Mouse (Mus musculus): ENCODE results near the gene Dydc2.

Dydc2 gene

GRCm38 (mm10) chr14:41013630-41014613 lies 55.1 kb downstream of the Dydc2 start, which contains the start of gene Fam213a:
Gene Fam213a, minus strand, starts transcription at chr14:41013788.
- H3K4me3 ChIP-seq (replicated peaks; ENCODE audit: low read length): peak within 1 kb of the TSS; percentile 76
- peaks cover 14% of the 10 kb centered on the region for H3K4me1 ChIP-seq (replicated peaks; ENCODE audit: low read depth, low read length)
- no peaks in the 10 kb centered on the region for H3K9me3 ChIP-seq (ENCODE audit: low read length)
- TF ChIP-seq NANOG (IDR thresholded peaks at IDR 0.05; ENCODE audit: borderline replicate concordance, low read length) (no peak), POU5F1 (IDR thresholded peaks at IDR 0.05; ENCODE audit: borderline replicate concordance, low read length) (no peak), CTCF (conservative IDR thresholded peaks at IDR 0.05; ENCODE audit: low read length) (no peak)
- no peaks in the 10 kb centered on the region for H3K36me3 ChIP-seq (ENCODE audit: insufficient read depth, low read length)
- H3K27me3 ChIP-seq (ENCODE audit: insufficient read depth, low read length): peaks cover 77% of the 10 kb centered on the region

- Histone ChIP-seq H3K4me3 (replicated peaks; ENCODE audit: low read length) (peak overlapping the region; percentile 76), H3K36me3 (ENCODE audit: insufficient read depth, low read length) (no peaks in the 10 kb centered on the region), H3K4me1 (replicated peaks; ENCODE audit: low read depth, low read length) (peaks cover 14% of the 10 kb centered on the region), H3K27me3 (ENCODE audit: insufficient read depth, low read length) (peaks cover 81% of the 10 kb centered on the region), H3K9me3 (ENCODE audit: low read length) (no peaks in the 10 kb centered on the region)
- TF ChIP-seq CTCF (conservative IDR thresholded peaks at IDR 0.05; ENCODE audit: low read length) (no peak), NANOG (IDR thresholded peaks at IDR 0.05; ENCODE audit: borderline replicate concordance, low read length) (no peak), POU5F1 (IDR thresholded peaks at IDR 0.05; ENCODE audit: borderline replicate concordance, low read length) (no peak)
Measured at GRCm38 (mm10) chr14:41013143-41013542, 55.9 kb downstream of the Dydc2 start.

- Histone ChIP-seq H3K36me3 (ENCODE audit: insufficient read depth, low read length) (no peaks in the 10 kb centered on the region), H3K4me1 (replicated peaks; ENCODE audit: low read depth, low read length) (peaks cover 14% of the 10 kb centered on the region), H3K27me3 (ENCODE audit: insufficient read depth, low read length) (peaks cover 82% of the 10 kb centered on the region), H3K4me3 (replicated peaks; ENCODE audit: low read length) (no peak overlapping the region), H3K9me3 (ENCODE audit: low read length) (no peaks in the 10 kb centered on the region)
- TF ChIP-seq CTCF (conservative IDR thresholded peaks at IDR 0.05; ENCODE audit: low read length) (no peak), POU5F1 (IDR thresholded peaks at IDR 0.05; ENCODE audit: borderline replicate concordance, low read length) (no peak), NANOG (IDR thresholded peaks at IDR 0.05; ENCODE audit: borderline replicate concordance, low read length) (no peak)
Measured at GRCm38 (mm10) chr14:41011916-41012315, 57.1 kb downstream of the Dydc2 start.

- TF ChIP-seq POU5F1 (IDR thresholded peaks at IDR 0.05; ENCODE audit: borderline replicate concordance, low read length): no peak
- no peak for TF ChIP-seq NANOG (IDR thresholded peaks at IDR 0.05; ENCODE audit: borderline replicate concordance, low read length)
- TF ChIP-seq CTCF (conservative IDR thresholded peaks at IDR 0.05; ENCODE audit: low read length): no peak
- Histone ChIP-seq H3K9me3 (ENCODE audit: low read length) (no peaks in the 10 kb centered on the region), H3K4me3 (replicated peaks; ENCODE audit: low read length) (no peak overlapping the region), H3K27me3 (ENCODE audit: insufficient read depth, low read length) (peaks cover 70% of the 10 kb centered on the region), H3K4me1 (replicated peaks; ENCODE audit: low read depth, low read length) (peaks cover 13% of the 10 kb centered on the region), H3K36me3 (ENCODE audit: insufficient read depth, low read length) (no peaks in the 10 kb centered on the region)
Measured at GRCm38 (mm10) chr14:41008138-41008537, 60.9 kb downstream of the Dydc2 start.

- peaks cover 65% of the 10 kb centered on the region for H3K27me3 ChIP-seq (ENCODE audit: insufficient read depth, low read length)
- H3K4me3 ChIP-seq (replicated peaks; ENCODE audit: low read length): no peak overlapping the region
- no peaks in the 10 kb centered on the region for H3K36me3 ChIP-seq (ENCODE audit: insufficient read depth, low read length)
- no peaks in the 10 kb centered on the region for H3K9me3 ChIP-seq (ENCODE audit: low read length)
- TF ChIP-seq CTCF (conservative IDR thresholded peaks at IDR 0.05; ENCODE audit: low read length) (no peak), POU5F1 (IDR thresholded peaks at IDR 0.05; ENCODE audit: borderline replicate concordance, low read length) (no peak), NANOG (IDR thresholded peaks at IDR 0.05; ENCODE audit: borderline replicate concordance, low read length) (no peak)
- peaks cover 10% of the 10 kb centered on the region for H3K4me1 ChIP-seq (replicated peaks; ENCODE audit: low read depth, low read length)
Measured at GRCm38 (mm10) chr14:41007641-41008040, 61.4 kb downstream of the Dydc2 start.

- peaks cover 64% of the 10 kb centered on the region for H3K27me3 ChIP-seq (ENCODE audit: insufficient read depth, low read length)
- H3K9me3 ChIP-seq (ENCODE audit: low read length): no peaks in the 10 kb centered on the region
- no peaks in the 10 kb centered on the region for H3K36me3 ChIP-seq (ENCODE audit: insufficient read depth, low read length)
- TF ChIP-seq CTCF (conservative IDR thresholded peaks at IDR 0.05; ENCODE audit: low read length) (no peak), POU5F1 (IDR thresholded peaks at IDR 0.05; ENCODE audit: borderline replicate concordance, low read length) (no peak), NANOG (IDR thresholded peaks at IDR 0.05; ENCODE audit: borderline replicate concordance, low read length) (no peak)
- peaks cover 10% of the 10 kb centered on the region for H3K4me1 ChIP-seq (replicated peaks; ENCODE audit: low read depth, low read length)
- H3K4me3 ChIP-seq (replicated peaks; ENCODE audit: low read length): no peak overlapping the region
Measured at GRCm38 (mm10) chr14:41006899-41007298, 62.1 kb downstream of the Dydc2 start.

GRCm38 (mm10) chr14:41006263-41006662 lies 62.7 kb downstream of the Dydc2 start:
- Histone ChIP-seq H3K9me3 (ENCODE audit: low read length) (no peaks in the 10 kb centered on the region), H3K4me1 (replicated peaks; ENCODE audit: low read depth, low read length) (peaks cover 10% of the 10 kb centered on the region), H3K4me3 (replicated peaks; ENCODE audit: low read length) (no peak overlapping the region), H3K36me3 (ENCODE audit: insufficient read depth, low read length) (no peaks in the 10 kb centered on the region), H3K27me3 (ENCODE audit: insufficient read depth, low read length) (peaks cover 61% of the 10 kb centered on the region)
- TF ChIP-seq CTCF (conservative IDR thresholded peaks at IDR 0.05; ENCODE audit: low read length) (no peak), POU5F1 (IDR thresholded peaks at IDR 0.05; ENCODE audit: borderline replicate concordance, low read length) (no peak), NANOG (IDR thresholded peaks at IDR 0.05; ENCODE audit: borderline replicate concordance, low read length) (no peak)

GRCm38 (mm10) chr14:41005716-41006115 lies 63.3 kb downstream of the Dydc2 start:
- no peaks in the 10 kb centered on the region for H3K36me3 ChIP-seq (ENCODE audit: insufficient read depth, low read length)
- H3K27me3 ChIP-seq (ENCODE audit: insufficient read depth, low read length): peaks cover 56% of the 10 kb centered on the region
- H3K4me1 ChIP-seq (replicated peaks; ENCODE audit: low read depth, low read length): peaks cover 10% of the 10 kb centered on the region
- no peak for TF ChIP-seq POU5F1 (IDR thresholded peaks at IDR 0.05; ENCODE audit: borderline replicate concordance, low read length)
- H3K9me3 ChIP-seq (ENCODE audit: low read length): no peaks in the 10 kb centered on the region
- no peak overlapping the region for H3K4me3 ChIP-seq (replicated peaks; ENCODE audit: low read length)
